Mouse (Mus musculus): ENCODE data around the gene Gramd1c. TPM values are rescaled to one million over a fixed set of nuclear protein-coding genes. Genes with fewer than 3 reads are reported as not detected.

Gramd1c gene
- polyA plus RNA-seq, 1 experiment = not detected

GRCm38 (mm10) chr16:44061341-44061740 lies 1.8 kb downstream of the Gramd1c start:
- TF ChIP-seq TAL1 (IDR thresholded peaks at IDR 0.05; ENCODE audit: low read length) (no peak), GATA1 (IDR thresholded peaks at IDR 0.05; ENCODE audit: low read length) (no peak)
- Histone ChIP-seq H3K4me3 (replicated peaks) (no peak overlapping the region), H3K9me3 (ENCODE audit: control insufficient read depth, low read length) (no peaks in the 10 kb centered on the region), H3K36me3 (ENCODE audit: control insufficient read depth) (no peaks in the 10 kb centered on the region), H3K27me3 (ENCODE audit: control insufficient read depth) (0 out of 2 replicates have a peak, but pooled peaks cover 3% of the 10 kb centered on the region), H3K4me1 (ENCODE audit: control insufficient read depth) (peaks cover 5% of the 10 kb centered on the region)

GRCm38 (mm10) chr16:44060604-44061286 lies 2.4 kb downstream of the Gramd1c start:
- TF ChIP-seq GATA1 (IDR thresholded peaks at IDR 0.05; ENCODE audit: low read length) (no peak), TAL1 (IDR thresholded peaks at IDR 0.05; ENCODE audit: low read length) (no peak)
- H3K27me3 ChIP-seq (ENCODE audit: control insufficient read depth) = 0 out of 2 replicates have a peak, but pooled peaks cover 3% of the 10 kb centered on the region
- peaks cover 5% of the 10 kb centered on the region for H3K4me1 ChIP-seq (ENCODE audit: control insufficient read depth)
- no peak overlapping the region for H3K4me3 ChIP-seq (replicated peaks)
- H3K9me3 ChIP-seq (ENCODE audit: control insufficient read depth, low read length) = no peaks in the 10 kb centered on the region
- no peaks in the 10 kb centered on the region for H3K36me3 ChIP-seq (ENCODE audit: control insufficient read depth)

GRCm38 (mm10) chr16:44058745-44059144 lies 4.4 kb downstream of the Gramd1c start:
- H3K36me3 ChIP-seq (ENCODE audit: control insufficient read depth) = no peaks in the 10 kb centered on the region
- 0 out of 2 replicates have a peak, but pooled peaks cover 3% of the 10 kb centered on the region for H3K27me3 ChIP-seq (ENCODE audit: control insufficient read depth)
- no peak for TF ChIP-seq TAL1 (IDR thresholded peaks at IDR 0.05; ENCODE audit: low read length)
- TF ChIP-seq GATA1 (IDR thresholded peaks at IDR 0.05; ENCODE audit: low read length) = no peak
- no peak overlapping the region for H3K4me3 ChIP-seq (replicated peaks)
- peaks cover 5% of the 10 kb centered on the region for H3K4me1 ChIP-seq (ENCODE audit: control insufficient read depth)
- H3K9me3 ChIP-seq (ENCODE audit: control insufficient read depth, low read length) = no peaks in the 10 kb centered on the region

- Histone ChIP-seq H3K36me3 (ENCODE audit: control insufficient read depth) (no peaks in the 10 kb centered on the region), H3K4me1 (ENCODE audit: control insufficient read depth) (no peaks in the 10 kb centered on the region), H3K9me3 (ENCODE audit: control insufficient read depth, low read length) (no peaks in the 10 kb centered on the region), H3K4me3 (replicated peaks) (no peak overlapping the region), H3K27me3 (ENCODE audit: control insufficient read depth) (no peaks in the 10 kb centered on the region)
- no peak for TF ChIP-seq GATA1 (IDR thresholded peaks at IDR 0.05; ENCODE audit: low read length)
- no peak for TF ChIP-seq TAL1 (IDR thresholded peaks at IDR 0.05; ENCODE audit: low read length)
Measured at GRCm38 (mm10) chr16:44055766-44056165, 7.4 kb downstream of the Gramd1c start.

- H3K36me3 ChIP-seq (ENCODE audit: control insufficient read depth) = no peaks in the 10 kb centered on the region
- H3K27me3 ChIP-seq (ENCODE audit: control insufficient read depth) = no peaks in the 10 kb centered on the region
- no peak overlapping the region for H3K4me3 ChIP-seq (replicated peaks)
- no peaks in the 10 kb centered on the region for H3K9me3 ChIP-seq (ENCODE audit: control insufficient read depth, low read length)
- no peak for TF ChIP-seq GATA1 (IDR thresholded peaks at IDR 0.05; ENCODE audit: low read length)
- no peak for TF ChIP-seq TAL1 (IDR thresholded peaks at IDR 0.05; ENCODE audit: low read length)
- H3K4me1 ChIP-seq (ENCODE audit: control insufficient read depth) = no peaks in the 10 kb centered on the region
Measured at GRCm38 (mm10) chr16:44053265-44053664, 9.9 kb downstream of the Gramd1c start.

GRCm38 (mm10) chr16:44052390-44052789 lies 10.8 kb downstream of the Gramd1c start:
- no peak overlapping the region for H3K4me3 ChIP-seq (replicated peaks)
- H3K36me3 ChIP-seq (ENCODE audit: control insufficient read depth) = no peaks in the 10 kb centered on the region
- H3K4me1 ChIP-seq (ENCODE audit: control insufficient read depth) = no peaks in the 10 kb centered on the region
- H3K27me3 ChIP-seq (ENCODE audit: control insufficient read depth) = no peaks in the 10 kb centered on the region
- no peaks in the 10 kb centered on the region for H3K9me3 ChIP-seq (ENCODE audit: control insufficient read depth, low read length)
- TF ChIP-seq GATA1 (IDR thresholded peaks at IDR 0.05; ENCODE audit: low read length) (no peak), TAL1 (IDR thresholded peaks at IDR 0.05; ENCODE audit: low read length) (no peak)

GRCm38 (mm10) chr16:44050139-44050538 lies 13.0 kb downstream of the Gramd1c start:
- H3K4me1 ChIP-seq (ENCODE audit: control insufficient read depth) = no peaks in the 10 kb centered on the region
- TF ChIP-seq TAL1 (IDR thresholded peaks at IDR 0.05; ENCODE audit: low read length) (no peak), GATA1 (IDR thresholded peaks at IDR 0.05; ENCODE audit: low read length) (no peak)
- H3K4me3 ChIP-seq (replicated peaks) = no peak overlapping the region
- no peaks in the 10 kb centered on the region; the same call in 1 of the 2 replicates for H3K9me3 ChIP-seq (ENCODE audit: control insufficient read depth, low read length)
- no peaks in the 10 kb centered on the region for H3K27me3 ChIP-seq (ENCODE audit: control insufficient read depth)
- H3K36me3 ChIP-seq (ENCODE audit: control insufficient read depth) = no peaks in the 10 kb centered on the region

- Histone ChIP-seq H3K4me3 (replicated peaks) (no peak overlapping the region), H3K9me3 (ENCODE audit: control insufficient read depth, low read length) (no peaks in the 10 kb centered on the region), H3K4me1 (ENCODE audit: control insufficient read depth) (no peaks in the 10 kb centered on the region), H3K27me3 (ENCODE audit: control insufficient read depth) (no peaks in the 10 kb centered on the region), H3K36me3 (ENCODE audit: control insufficient read depth) (no peaks in the 10 kb centered on the region)
- no peak for TF ChIP-seq GATA1 (IDR thresholded peaks at IDR 0.05; ENCODE audit: low read length)
- no peak for TF ChIP-seq TAL1 (IDR thresholded peaks at IDR 0.05; ENCODE audit: low read length)
Measured at GRCm38 (mm10) chr16:44039112-44039511, 24.0 kb downstream of the Gramd1c start.

GRCm38 (mm10) chr16:44035221-44035620 lies 27.9 kb downstream of the Gramd1c start:
- Histone ChIP-seq H3K36me3 (ENCODE audit: control insufficient read depth) (no peaks in the 10 kb centered on the region), H3K4me3 (replicated peaks) (no peak overlapping the region), H3K27me3 (ENCODE audit: control insufficient read depth) (no peaks in the 10 kb centered on the region), H3K9me3 (ENCODE audit: control insufficient read depth, low read length) (no peaks in the 10 kb centered on the region), H3K4me1 (ENCODE audit: control insufficient read depth) (peaks cover 2% of the 10 kb centered on the region)
- TF ChIP-seq GATA1 (IDR thresholded peaks at IDR 0.05; ENCODE audit: low read length) (no peak), TAL1 (IDR thresholded peaks at IDR 0.05; ENCODE audit: low read length) (no peak)
